Mouse (Mus musculus) lung, postnatal 4 days (tissue): ENCODE measurements around the gene Lmna.
A peak's percentile ranks its signal among the peaks of the same experiment; 100 is the strongest.

ENCODE experiments used
- DNase-seq, 2 experiments: peaks; one replicate each; pipeline ENCODE4 v3.0.0; 2021

Lmna gene

GRCm38 (mm10) chr3:88499580-88499979, 10.2 kb downstream of the Lmna start:
- DNase-seq, result no peak

- no peak for DNase-seq
Observed at GRCm38 (mm10) chr3:88495741-88496415, 13.9 kb downstream of the Lmna start.

GRCm38 (mm10) chr3:88494836-88495628, 14.7 kb downstream of the Lmna start:
- peak; percentile 75 to 86 for DNase-seq

- DNase-seq, result no peak
Observed at GRCm38 (mm10) chr3:88493706-88494582, 15.8 kb downstream of the Lmna start.

GRCm38 (mm10) chr3:88487396-88487795, 22.4 kb downstream of the Lmna start:
- no peak for DNase-seq

- no peak for DNase-seq
Observed at GRCm38 (mm10) chr3:88486887-88487286, 22.9 kb downstream of the Lmna start.

- no peak for DNase-seq
Observed at GRCm38 (mm10) chr3:88486043-88486442, 23.7 kb downstream of the Lmna start.

GRCm38 (mm10) chr3:88484597-88485316, 25.0 kb downstream of the Lmna start:
- DNase-seq, result no peak

- peak; percentile 70 to 82 for DNase-seq
Observed at GRCm38 (mm10) chr3:88483621-88484020, 26.1 kb downstream of the Lmna start.

- DNase-seq, result no peak
Observed at GRCm38 (mm10) chr3:88483141-88483540, 26.6 kb downstream of the Lmna start.

- no peak for DNase-seq
Observed at GRCm38 (mm10) chr3:88482336-88482735, 27.4 kb downstream of the Lmna start.

- DNase-seq, result no peak
Observed at GRCm38 (mm10) chr3:88481372-88482040, 28.2 kb downstream of the Lmna start.

GRCm38 (mm10) chr3:88480679-88481078, 29.1 kb downstream of the Lmna start:
- DNase-seq, result no peak

- DNase-seq, result no peak
Observed at GRCm38 (mm10) chr3:88479828-88480227, 29.9 kb downstream of the Lmna start.

GRCm38 (mm10) chr3:88479163-88479562, 30.6 kb downstream of the Lmna start:
- peak in 1 of 2 experiments; percentile 14 for DNase-seq

GRCm38 (mm10) chr3:88477735-88478134, 32.0 kb downstream of the Lmna start:
- peak; percentile 79 to 87 for DNase-seq

- DNase-seq, result peak in 1 of 2 experiments; percentile 21
Observed at GRCm38 (mm10) chr3:88476403-88476802, 33.4 kb downstream of the Lmna start.

- DNase-seq, result peak in 1 of 2 experiments; percentile 19
Observed at GRCm38 (mm10) chr3:88473571-88473970, 36.2 kb downstream of the Lmna start.

GRCm38 (mm10) chr3:88473020-88473419, 36.7 kb downstream of the Lmna start:
- DNase-seq, result peak in 1 of 2 experiments; percentile 72

- DNase-seq, result peak in 1 of 2 experiments; percentile 31
Observed at GRCm38 (mm10) chr3:88470943-88471479, 38.7 kb downstream of the Lmna start.

- DNase-seq, result no peak
Observed at GRCm38 (mm10) chr3:88469466-88469865, 40.3 kb downstream of the Lmna start.
